Mouse (Mus musculus): Measurements from ENCODE around the gene 2010106E10Rik. TPM values are rescaled to one million over a fixed set of nuclear protein-coding genes. Genes with fewer than 3 reads are reported as not detected.

The 2010106E10Rik gene
- not detected in 2 replicates for polyA plus RNA-seq (2015; fragmentation: Nextera tagmentation; extraction: Ambion mirVana)

GRCm38 (mm10) chrX:112494974-112495373 lies at the start of gene 2010106E10Rik:
TSS of gene 2010106E10Rik (plus strand) at chrX:112495274.
- H3K4me2 ChIP-seq (replicated peaks; ENCODE audit: low read depth) = no peak within 1 kb of the TSS
- no peaks in the 10 kb centered on the region for H3K27me3 ChIP-seq (ENCODE audit: control insufficient read depth, insufficient read depth, low read length)
- H3K27ac ChIP-seq (replicated peaks) = no peak within 1 kb of the TSS
- no peak for DNase-seq (ENCODE audit: low spot score)
- no peaks in the 10 kb centered on the region for H3K36me3 ChIP-seq (ENCODE audit: control insufficient read depth, insufficient read depth, low read length)
- no peak for ATAC-seq (ENCODE audit: low FRiP score, low TSS enrichment)
- H3K4me3 ChIP-seq (ENCODE audit: low read depth, low read length) = no peak within 1 kb of the TSS
- H3K4me1 ChIP-seq (replicated peaks; ENCODE audit: control insufficient read depth, insufficient read depth) = no peaks in the 10 kb centered on the region
- 77% methylated on average over 1 of the region's 1 CpGs for WGBS
- no peaks in the 10 kb centered on the region for H3K9me3 ChIP-seq (ENCODE audit: control insufficient read depth, low read length)
- H3K9ac ChIP-seq (ENCODE audit: low read length) = no peak within 1 kb of the TSS
- TF ChIP-seq EP300 (optimal IDR thresholded peaks at IDR 0.05) (no peak), CTCF (IDR thresholded peaks at IDR 0.05; ENCODE audit: low read depth) (no peak)

- Histone ChIP-seq H3K9me3 (ENCODE audit: control insufficient read depth, low read length) (no peaks in the 10 kb centered on the region), H3K27ac (replicated peaks) (no peak overlapping the region), H3K4me2 (replicated peaks; ENCODE audit: low read depth) (no peak overlapping the region), H3K4me1 (replicated peaks; ENCODE audit: control insufficient read depth, insufficient read depth) (no peaks in the 10 kb centered on the region), H3K9ac (ENCODE audit: low read length) (no peak overlapping the region), H3K27me3 (ENCODE audit: control insufficient read depth, insufficient read depth, low read length) (no peaks in the 10 kb centered on the region), H3K36me3 (ENCODE audit: control insufficient read depth, insufficient read depth, low read length) (no peaks in the 10 kb centered on the region), H3K4me3 (ENCODE audit: low read depth, low read length) (no peak overlapping the region)
- no peak for TF ChIP-seq EP300 (optimal IDR thresholded peaks at IDR 0.05)
- no peak for TF ChIP-seq CTCF (IDR thresholded peaks at IDR 0.05; ENCODE audit: low read depth)
- ATAC-seq (ENCODE audit: low FRiP score, low TSS enrichment) = 0 out of 2 replicates have a peak, but pooled peaks have one; percentile 38
- DNase-seq (ENCODE audit: low spot score) = no peak
- WGBS = 61% methylated on average over 2 of the region's 2 CpGs
These were observed 10.6 kb downstream of the 2010106E10Rik start for GRCm38 (mm10) chrX:112505651-112506050.

DNA sequence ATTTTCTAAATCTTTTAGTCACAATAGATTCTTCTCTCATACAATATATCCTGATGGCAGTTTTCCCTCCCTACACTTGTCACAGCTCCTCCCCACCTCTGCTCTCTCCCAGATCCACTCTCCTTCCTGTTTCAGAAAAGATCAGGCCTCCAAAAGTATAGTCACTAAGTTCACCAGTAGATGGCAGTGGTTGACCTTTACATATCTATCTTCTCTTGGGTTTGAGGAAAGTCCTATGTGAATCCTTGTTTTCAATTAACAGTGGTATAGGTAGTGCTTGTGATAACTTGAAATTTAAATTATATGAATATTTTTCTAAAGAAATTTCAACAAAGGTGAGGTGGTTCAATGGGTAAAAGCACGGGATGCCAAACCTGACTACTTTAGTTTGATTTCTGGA lies 29.7 kb downstream of the 2010106E10Rik start:
- TF ChIP-seq CTCF (IDR thresholded peaks at IDR 0.05; ENCODE audit: low read depth) (peak; percentile 76), EP300 (optimal IDR thresholded peaks at IDR 0.05) (no peak)
- ATAC-seq (ENCODE audit: low FRiP score, low TSS enrichment) (no peak), DNase-seq (ENCODE audit: low spot score) (no peak)
- Histone ChIP-seq H3K4me2 (replicated peaks; ENCODE audit: low read depth) (no peak overlapping the region), H3K4me1 (replicated peaks; ENCODE audit: control insufficient read depth, insufficient read depth) (no peaks in the 10 kb centered on the region), H3K36me3 (ENCODE audit: control insufficient read depth, insufficient read depth, low read length) (no peaks in the 10 kb centered on the region), H3K9me3 (ENCODE audit: control insufficient read depth, low read length) (no peaks in the 10 kb centered on the region), H3K4me3 (ENCODE audit: low read depth, low read length) (no peak overlapping the region), H3K27ac (replicated peaks) (no peak overlapping the region), H3K9ac (ENCODE audit: low read length) (no peak overlapping the region), H3K27me3 (ENCODE audit: control insufficient read depth, insufficient read depth, low read length) (no peaks in the 10 kb centered on the region)
- WGBS = 65% methylated on average over 1 of the region's 1 CpGs

DNA sequence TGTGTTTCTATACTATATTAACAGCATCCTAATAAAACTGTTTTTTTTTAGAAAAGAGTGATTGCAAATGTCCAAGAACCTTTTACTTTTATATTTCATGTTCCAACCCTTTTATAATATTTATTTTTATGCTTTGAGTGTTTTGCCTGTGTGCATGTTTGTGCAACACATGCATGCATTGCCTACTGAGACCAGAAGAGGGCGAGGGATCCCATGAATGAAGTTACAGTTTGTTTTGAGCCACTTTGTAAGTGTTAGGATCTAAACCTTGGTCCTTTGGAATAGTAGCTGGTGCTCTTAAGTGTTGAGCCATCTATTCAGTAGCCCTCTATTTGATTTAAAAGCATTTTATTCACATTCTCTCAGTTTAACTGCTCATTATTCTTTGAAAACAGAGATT lies 48.0 kb downstream of the 2010106E10Rik start:
- Histone ChIP-seq H3K4me3 (ENCODE audit: low read depth, low read length) (no peak overlapping the region), H3K27me3 (ENCODE audit: control insufficient read depth, insufficient read depth, low read length) (no peaks in the 10 kb centered on the region), H3K4me1 (replicated peaks; ENCODE audit: control insufficient read depth, insufficient read depth) (no peaks in the 10 kb centered on the region), H3K4me2 (replicated peaks; ENCODE audit: low read depth) (no peak overlapping the region), H3K27ac (replicated peaks) (no peak overlapping the region), H3K36me3 (ENCODE audit: control insufficient read depth, insufficient read depth, low read length) (no peaks in the 10 kb centered on the region), H3K9ac (ENCODE audit: low read length) (no peak overlapping the region), H3K9me3 (ENCODE audit: control insufficient read depth, low read length) (no peaks in the 10 kb centered on the region)
- WGBS = 48% methylated on average over 1 of the region's 1 CpGs
- TF ChIP-seq EP300 (optimal IDR thresholded peaks at IDR 0.05) = no peak
- peak; percentile 51 for TF ChIP-seq CTCF (IDR thresholded peaks at IDR 0.05; ENCODE audit: low read depth)
- ATAC-seq (ENCODE audit: low FRiP score, low TSS enrichment) (no peak), DNase-seq (ENCODE audit: low spot score) (no peak)

DNA sequence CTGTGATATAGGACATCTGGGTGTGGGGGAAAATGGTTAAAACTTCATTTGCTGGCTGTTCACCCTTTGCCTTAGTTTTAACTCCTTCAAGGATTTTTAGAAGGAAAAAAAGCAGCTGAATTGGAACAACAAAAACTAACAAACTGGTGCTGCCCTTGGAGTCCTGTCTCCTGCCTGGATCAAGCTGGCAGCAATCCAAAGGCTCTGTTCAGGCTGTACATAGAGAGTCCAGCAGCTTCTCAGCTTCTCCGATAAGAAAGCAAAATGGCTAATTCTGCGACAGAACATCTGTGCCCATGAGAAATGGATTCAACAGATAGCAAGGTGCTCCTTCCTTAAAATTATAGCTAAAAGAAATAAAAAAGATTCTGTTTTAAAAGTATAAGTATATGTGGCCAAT lies 72.6 kb downstream of the 2010106E10Rik start:
- Histone ChIP-seq H3K9me3 (ENCODE audit: control insufficient read depth, low read length) (no peaks in the 10 kb centered on the region), H3K27ac (replicated peaks) (no peak overlapping the region), H3K4me3 (ENCODE audit: low read depth, low read length) (no peak overlapping the region), H3K27me3 (ENCODE audit: control insufficient read depth, insufficient read depth, low read length) (no peaks in the 10 kb centered on the region), H3K36me3 (ENCODE audit: control insufficient read depth, insufficient read depth, low read length) (no peaks in the 10 kb centered on the region), H3K4me1 (replicated peaks; ENCODE audit: control insufficient read depth, insufficient read depth) (no peaks in the 10 kb centered on the region), H3K4me2 (replicated peaks; ENCODE audit: low read depth) (no peak overlapping the region), H3K9ac (ENCODE audit: low read length) (no peak overlapping the region)
- no peak for DNase-seq (ENCODE audit: low spot score)
- TF ChIP-seq CTCF (IDR thresholded peaks at IDR 0.05; ENCODE audit: low read depth) (no peak), EP300 (optimal IDR thresholded peaks at IDR 0.05) (no peak)
- 76% methylated on average over 2 of the region's 2 CpGs for WGBS
- ATAC-seq (ENCODE audit: low FRiP score, low TSS enrichment) = no peak

- Histone ChIP-seq H3K27ac (replicated peaks) (peak within 1 kb of the TSS; percentile 63), H3K4me3 (ENCODE audit: low read depth, low read length) (peak within 1 kb of the TSS; percentile 56), H3K27me3 (ENCODE audit: control insufficient read depth, insufficient read depth, low read length) (no peaks in the 10 kb centered on the region), H3K4me1 (replicated peaks; ENCODE audit: control insufficient read depth, insufficient read depth) (no peaks in the 10 kb centered on the region), H3K9ac (ENCODE audit: low read length) (peak within 1 kb of the TSS; percentile 59), H3K9me3 (ENCODE audit: control insufficient read depth, low read length) (no peaks in the 10 kb centered on the region), H3K36me3 (ENCODE audit: control insufficient read depth, insufficient read depth, low read length) (no peaks in the 10 kb centered on the region), H3K4me2 (replicated peaks; ENCODE audit: low read depth) (peak within 1 kb of the TSS; percentile 59)
- TF ChIP-seq EP300 (optimal IDR thresholded peaks at IDR 0.05) (no peak), CTCF (IDR thresholded peaks at IDR 0.05; ENCODE audit: low read depth) (peak; percentile 27; the same call in 1 of the 2 replicates)
- peak; percentile 97 for ATAC-seq (ENCODE audit: low FRiP score, low TSS enrichment)
- DNase-seq (ENCODE audit: low spot score) = peak; percentile 68
- WGBS = 11% methylated on average over 51 of the region's 79 CpGs
These were observed 105.6 kb downstream of the 2010106E10Rik start, which contains the start of gene Zfp711 for GRCm38 (mm10) chrX:112600511-112601305. TSS of gene Zfp711 (plus strand) at chrX:112600526.

All from stomach, postnatal 0 days (tissue).